Mouse (Mus musculus): ENCODE measurements around the gene 4930432M17Rik.

4930432M17Rik gene

DNA sequence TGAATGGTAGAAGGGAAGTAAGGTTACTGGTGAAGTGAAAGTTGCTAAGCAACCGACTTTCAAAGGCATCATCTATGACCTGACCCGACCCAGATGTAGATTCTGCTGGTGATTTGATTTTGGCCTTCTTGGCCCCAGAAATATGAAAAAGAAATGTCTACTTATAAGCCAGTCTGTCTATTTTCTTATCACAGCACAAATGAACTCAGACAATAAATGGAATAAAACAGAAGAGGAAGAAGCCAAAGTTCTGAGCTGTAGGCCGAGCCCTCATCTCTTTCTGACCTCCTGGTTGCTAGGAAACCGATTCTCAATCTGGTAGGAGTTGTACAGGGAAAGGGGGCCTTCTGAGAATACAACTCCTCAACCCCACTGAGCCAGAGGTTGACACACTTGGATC lies at the start of gene 4930432M17Rik:
Gene 4930432M17Rik, plus strand, starts transcription at position 301 of the 400 bp plus-strand sequence.
- DNase-seq (ENCODE audit: low spot score) = no peak

DNA sequence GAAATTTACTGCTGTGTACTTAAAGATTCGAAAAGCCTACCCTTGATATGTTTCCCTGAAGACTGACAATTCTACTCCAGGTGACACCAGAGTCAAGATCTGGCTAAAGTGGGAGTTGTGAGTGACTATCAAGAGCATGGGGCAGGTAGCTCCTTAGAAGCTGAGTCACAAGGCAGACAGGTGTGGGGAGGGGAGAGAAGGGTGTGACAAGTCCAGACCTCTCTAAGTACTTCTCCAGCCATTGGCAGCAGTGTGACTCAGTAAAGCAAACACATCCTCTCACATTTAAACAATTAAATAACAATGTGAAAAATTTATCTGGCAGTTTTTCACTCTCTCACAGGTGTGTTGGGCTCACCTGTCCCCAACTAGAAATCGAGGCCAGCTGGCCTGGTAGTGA lies 44.9 kb upstream of the 4930432M17Rik start:
- DNase-seq (ENCODE audit: low spot score) = no peak

DNA sequence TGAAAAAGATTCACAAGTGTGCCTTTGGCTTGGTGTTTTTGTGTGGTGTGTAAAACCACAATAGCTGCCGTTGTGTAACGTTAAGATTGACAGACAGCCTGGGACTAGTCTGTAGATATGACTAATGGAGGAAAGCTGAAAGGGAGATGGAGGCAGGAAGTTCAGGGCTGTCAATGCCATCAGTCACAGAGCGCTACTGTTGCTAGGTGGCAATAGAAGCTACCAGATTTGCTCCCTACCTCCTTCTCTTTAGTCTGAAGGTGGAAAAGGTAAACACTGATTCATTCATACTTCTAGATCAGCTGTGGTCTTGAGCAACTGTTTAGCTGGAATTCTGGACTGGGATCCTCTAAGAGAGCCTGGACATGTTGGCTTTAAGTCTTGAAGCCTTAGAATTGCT lies 44.3 kb upstream of the 4930432M17Rik start:
- DNase-seq (ENCODE audit: low spot score) = no peak

DNA sequence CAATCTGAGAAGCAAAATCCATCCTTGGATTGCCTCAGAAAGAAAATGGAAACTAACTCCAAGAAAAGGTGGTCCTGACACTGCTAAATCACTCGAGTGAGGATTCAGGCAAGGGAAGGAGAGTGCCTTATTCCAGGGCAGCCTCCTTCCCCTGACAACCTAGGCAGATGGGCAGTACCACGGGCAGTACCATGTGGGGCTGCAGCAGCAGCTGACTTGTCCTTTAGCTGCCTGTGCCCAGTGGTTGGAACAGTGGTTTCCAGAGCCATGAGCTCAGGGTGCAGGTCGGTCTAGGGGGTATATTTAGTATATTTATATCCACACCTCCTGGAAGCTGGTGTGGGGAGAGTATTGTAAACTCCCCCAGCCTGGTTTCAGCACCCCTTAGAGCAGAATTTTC lies 42.3 kb upstream of the 4930432M17Rik start:
- DNase-seq (ENCODE audit: low spot score) = no peak

DNA sequence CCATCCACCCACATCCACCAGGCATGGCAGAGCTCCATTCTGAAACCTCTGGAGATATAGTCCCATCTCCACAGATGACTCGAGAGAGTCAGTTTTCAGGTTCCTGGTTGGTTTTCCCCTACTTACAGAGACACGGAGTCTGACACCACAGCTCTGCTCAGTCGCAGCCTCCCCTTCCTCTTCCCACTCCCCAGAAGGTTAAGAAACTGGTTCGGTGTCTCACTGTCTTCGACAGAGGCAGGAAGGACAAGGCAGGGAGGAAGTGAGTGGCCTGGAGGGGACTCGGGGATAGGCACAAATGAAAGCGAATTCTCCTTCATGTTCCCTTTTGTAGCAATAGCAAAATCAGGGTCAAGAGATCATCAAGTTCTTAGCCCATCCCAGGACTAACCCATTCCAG lies 39.9 kb upstream of the 4930432M17Rik start:
- DNase-seq (ENCODE audit: low spot score) = no peak

DNA sequence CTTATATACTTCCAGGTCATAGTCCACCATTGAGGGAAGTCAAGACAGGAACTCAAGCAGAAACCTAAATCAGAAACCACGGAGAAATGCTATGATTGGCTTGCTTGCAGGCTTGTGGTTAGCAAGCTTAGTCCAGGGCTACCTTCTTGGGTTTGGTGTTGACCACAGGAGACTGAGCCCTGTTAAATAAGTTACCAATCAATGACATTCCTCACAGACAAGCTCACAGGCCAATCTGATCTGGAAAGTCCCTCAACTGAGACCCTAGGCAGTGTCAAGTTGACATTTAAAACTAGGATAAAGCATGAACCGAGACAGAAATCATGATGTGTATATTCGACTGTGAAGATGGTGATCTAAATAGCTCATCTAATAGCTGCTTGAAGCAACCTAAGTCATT lies 35.6 kb upstream of the 4930432M17Rik start:
- no peak for DNase-seq (ENCODE audit: low spot score)

DNA sequence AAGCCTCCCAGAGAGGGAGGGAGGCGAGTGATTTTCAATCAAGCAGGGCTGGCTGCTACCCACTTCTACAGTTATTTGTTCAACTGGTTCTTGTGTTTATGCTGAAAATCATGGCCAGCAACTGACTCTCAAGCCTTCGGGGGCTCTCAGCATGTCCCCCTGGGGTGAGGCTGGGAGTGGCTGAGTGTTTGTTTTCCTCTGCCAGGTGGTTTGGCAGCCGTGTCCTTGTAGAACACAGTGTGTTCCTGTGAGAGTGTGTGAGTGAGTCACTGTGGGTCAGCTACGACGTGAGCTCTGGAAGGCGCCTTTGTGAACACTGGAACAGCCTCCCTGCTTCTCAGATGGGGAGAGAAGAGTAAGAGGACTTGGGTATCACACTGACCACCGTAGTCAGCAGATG lies 35.1 kb upstream of the 4930432M17Rik start:
- no peak for DNase-seq (ENCODE audit: low spot score)

DNA sequence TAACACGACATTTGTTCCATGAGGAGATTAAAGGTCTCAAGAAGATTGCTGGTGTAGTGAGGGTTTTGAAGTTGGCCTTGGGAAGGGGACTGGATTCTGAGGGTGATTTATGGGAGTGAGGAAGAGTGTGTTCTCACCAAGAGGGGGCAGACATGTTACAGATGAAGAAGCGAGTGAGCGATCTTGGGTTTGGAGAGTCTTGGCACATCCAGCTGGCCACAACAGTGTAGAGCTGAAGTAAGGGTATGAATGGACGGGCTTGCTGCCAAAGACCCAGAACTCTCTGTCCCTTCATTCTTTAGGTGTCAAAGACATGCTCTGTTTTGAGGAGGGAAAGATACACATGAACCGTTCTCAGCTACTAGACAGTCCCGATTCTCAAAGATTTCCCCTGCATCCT lies 34.2 kb upstream of the 4930432M17Rik start:
- no peak for DNase-seq (ENCODE audit: low spot score)

DNA sequence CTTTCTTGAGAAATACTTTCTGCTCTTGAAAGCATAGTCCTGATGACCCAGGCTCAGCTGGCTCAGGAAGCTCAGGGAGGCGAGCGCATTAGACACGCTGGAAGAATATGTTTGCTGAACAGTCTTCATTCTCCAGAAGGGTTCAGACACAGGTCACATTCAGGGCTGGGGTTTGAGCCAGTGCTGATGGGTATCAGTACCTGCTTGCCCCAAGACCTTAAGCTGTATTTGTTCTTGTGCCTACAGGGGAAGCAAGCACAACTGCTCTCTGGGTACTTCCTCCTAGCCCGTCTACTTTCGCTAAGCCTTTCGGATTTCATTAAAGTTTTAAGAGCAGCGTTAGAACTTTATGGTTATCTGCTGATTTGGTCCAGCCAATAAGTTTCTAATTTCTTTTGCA lies 33.8 kb upstream of the 4930432M17Rik start:
- DNase-seq (ENCODE audit: low spot score) = no peak

DNA sequence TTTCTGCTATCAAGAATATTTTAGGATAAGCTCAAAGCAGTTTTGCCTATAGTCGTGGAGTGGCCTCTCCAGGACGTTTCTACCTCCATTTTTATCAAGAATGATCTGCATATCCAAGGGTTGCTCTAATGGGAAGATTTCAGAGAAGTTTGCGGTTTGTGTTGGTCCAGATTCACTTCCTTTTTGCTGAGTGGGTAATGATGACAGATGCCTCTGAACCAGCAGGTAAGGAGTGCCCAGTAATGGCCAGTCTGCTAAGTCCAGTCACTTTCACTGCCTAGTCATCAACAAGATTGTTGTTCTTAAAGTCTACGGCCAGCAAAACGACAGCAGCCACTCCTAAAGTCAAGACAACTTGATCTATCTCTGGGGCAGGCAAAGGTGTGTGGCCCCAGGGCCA lies 32.8 kb upstream of the 4930432M17Rik start:
- no peak for DNase-seq (ENCODE audit: low spot score)

DNA sequence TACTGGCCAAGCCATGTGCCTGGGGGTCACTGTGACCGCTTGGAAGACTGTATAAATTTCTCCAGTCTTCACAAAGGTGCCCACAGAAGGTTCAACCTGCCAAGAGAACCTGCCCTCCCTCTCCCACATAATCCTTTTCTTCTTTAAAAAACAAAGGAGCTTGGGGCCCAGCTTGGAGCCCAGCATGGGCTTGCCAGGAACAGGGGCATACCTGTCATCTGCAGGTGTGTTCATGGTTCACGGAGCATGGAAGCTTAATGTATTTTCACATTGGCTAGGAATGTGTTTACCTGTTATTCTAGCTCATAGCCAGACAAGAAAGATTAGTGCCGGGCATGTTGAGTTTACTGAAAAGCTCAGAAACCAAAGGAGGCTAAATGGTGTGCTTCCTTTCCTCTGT lies 32.3 kb upstream of the 4930432M17Rik start:
- no peak for DNase-seq (ENCODE audit: low spot score)

DNA sequence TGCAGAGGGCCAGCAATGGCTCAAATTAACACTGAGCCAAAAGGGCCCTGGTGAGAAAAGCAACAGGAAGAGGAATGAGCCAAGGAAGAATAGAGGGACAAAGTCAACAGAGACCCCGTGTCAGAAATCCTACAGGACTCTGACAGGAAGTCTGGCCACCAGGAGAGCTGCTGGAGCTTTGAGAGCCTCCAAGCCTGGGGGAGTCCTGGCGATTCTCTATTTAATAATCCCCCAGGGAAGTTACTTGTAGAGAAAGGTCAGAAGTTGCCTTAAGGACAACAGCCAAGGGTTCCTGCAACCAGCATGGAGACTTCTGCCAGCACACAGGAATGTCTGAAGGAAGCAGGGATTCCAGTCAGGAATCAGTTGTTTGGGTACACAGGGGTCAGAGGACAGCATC lies 30.0 kb upstream of the 4930432M17Rik start:
- no peak for DNase-seq (ENCODE audit: low spot score)

DNA sequence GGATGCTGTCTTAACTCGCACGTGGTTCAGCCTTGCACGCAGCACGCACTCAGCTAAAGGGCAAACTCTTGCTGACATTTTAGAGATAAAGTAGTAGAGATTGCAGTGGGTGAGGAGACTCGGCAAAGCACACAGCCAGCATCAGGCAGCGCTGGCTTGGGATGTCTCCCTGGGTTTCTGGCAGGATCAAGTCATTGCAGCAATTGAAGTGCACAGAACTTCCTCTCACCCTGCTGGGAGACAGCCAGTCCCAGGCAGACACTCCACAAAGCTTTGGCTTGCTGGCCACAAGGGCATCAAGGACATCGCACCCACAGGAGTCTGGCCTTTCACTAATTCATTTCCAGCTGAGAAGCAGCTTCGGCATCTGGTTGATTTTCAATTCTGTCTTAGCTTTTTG lies 27.3 kb upstream of the 4930432M17Rik start:
- DNase-seq (ENCODE audit: low spot score) = no peak

DNA sequence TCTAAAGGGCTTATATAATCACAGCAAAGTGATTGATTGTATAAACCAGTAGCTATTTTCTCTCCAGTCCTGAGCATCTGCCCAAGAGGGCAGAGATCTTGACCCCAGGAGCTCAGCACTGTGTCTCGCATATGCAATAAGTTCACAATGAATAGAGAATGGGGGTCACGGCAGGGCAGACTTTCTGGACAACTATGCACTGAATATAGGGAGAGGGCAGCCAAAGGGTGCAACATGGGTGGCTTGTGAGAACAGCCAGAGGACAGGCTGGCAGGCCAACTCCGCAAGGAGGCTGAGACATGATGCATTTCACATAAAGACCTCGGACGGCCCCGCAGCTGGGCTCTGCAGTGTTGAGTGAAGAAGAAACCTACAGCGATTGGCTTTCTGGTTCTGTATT lies 25.1 kb upstream of the 4930432M17Rik start:
- DNase-seq (ENCODE audit: low spot score) = no peak

DNA sequence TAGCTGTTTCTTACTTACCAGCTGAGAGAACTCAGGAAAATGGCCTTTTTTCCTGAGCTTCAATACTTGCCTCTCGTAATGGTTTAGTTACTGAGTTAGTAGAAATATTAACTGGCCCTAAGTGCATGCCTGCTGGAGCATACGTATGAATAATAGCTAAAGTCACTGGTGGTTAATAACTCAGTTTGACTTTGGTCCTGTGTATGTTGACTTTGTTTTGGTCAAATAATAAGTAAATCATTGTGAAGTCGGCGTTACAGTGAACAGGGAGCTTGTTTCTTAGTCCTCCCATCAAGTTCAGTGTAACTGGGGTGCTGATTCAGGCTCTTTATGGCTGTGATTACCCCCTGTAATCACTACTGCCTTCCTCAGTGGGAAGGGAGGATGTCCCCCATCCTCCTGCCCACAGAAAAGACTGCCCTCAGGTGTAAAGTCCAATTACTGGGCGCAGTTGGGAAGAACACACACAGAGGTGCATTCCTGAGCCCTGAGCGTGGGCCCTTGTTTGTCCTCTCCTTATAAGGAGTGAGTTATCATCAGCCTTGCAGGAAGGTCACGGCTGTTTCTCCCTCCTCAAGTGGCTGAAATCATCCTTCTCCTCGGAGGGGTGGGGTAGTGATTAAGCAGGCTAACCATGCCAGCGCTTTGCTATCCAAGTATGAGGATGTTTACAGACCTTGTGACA lies 24.1 kb upstream of the 4930432M17Rik start:
- no peak for DNase-seq (ENCODE audit: low spot score)

DNA sequence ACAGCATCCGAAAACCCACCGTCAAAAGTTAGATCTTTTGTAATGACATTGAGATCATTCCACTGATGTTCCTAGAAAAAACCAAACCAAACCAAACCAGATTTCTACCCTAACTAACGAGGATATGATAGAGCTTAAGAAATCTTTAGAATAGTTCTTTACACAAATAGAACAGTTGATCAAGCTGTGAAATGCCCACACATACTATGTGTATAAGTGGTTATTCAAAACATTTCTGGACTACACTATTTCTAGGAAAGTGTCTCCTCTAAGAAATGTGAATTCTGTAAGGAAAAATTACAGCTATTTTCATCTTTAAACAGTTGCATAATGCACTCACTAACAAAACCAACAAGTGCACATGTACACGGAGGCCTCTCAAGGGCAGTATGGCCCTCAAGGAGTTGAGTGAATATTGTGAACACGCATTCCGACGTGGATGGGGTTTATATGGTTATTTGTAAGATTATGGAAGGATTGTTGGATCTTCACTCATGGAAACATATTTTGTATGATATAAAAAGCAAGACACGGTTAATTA lies 22.3 kb upstream of the 4930432M17Rik start:
- DNase-seq (ENCODE audit: low spot score) = no peak

DNA sequence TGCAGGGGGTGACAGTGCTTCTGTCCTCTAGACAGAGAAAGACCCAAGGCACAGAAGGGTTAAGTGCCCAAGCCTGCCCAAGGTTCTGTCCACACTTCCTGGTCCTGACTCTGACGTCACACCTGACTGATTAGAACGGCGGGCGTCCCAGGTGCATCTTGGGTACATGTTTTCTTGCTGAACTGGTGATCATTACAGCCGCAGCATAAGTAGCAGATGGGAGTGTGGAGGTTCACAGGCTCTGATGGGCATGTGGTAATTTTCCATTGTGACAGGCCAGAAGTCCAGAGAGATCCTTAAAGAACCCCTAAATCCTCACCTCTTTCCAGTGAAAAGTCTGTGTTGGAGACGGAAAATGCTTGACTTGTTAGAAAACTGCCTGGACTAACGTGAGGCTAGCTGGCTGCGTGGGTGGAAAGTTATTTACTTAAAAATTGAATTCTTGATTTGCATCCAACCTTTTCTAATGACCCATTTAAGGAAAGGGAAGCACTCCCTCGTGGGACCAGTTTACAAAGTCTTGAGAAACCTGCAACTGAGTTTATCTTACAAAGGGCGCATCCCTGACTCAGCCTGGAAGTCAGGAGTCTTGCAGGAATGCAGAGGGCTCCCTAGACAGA lies 20.4 kb upstream of the 4930432M17Rik start:
- DNase-seq (ENCODE audit: low spot score) = no peak

DNA sequence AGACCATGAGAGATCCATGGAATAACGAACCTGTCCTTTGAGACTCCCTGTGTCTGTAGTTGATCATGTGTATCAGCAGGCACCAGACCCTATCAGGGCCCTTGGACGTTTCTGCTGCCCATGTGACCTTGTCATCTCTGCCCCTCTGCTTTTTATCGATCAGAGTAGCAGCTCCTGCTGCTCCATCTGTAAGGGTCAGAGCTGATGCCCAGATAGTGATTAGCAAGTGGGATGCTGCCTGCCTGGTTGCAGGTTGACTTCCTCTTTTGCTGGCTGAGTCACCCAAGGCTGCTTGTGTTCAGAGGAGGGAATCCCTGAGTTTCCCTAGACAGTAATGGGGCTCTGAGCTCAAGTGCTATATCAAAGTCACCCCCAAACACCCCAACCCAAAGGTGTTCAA lies 18.9 kb upstream of the 4930432M17Rik start:
- DNase-seq (ENCODE audit: low spot score) = no peak

DNA sequence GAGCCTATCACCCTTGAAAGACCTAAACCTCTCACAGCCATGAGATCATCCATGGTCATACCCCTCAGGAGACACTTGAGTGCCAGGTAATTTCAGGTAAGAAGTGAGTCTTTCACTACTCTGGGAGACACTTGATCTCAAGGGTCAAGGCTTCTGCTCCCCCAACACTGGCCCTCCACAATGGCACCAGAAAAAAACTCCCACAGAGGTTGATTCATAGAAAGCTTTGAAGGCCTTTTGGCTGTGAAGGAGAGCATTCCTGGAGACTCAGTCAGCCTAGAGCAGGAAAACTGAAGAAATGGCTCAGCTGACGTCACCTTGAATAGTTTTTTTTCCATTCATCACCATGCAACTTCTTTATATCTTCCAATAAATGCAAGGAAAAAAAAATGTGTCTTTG lies 18.4 kb upstream of the 4930432M17Rik start:
- no peak for DNase-seq (ENCODE audit: low spot score)

DNA sequence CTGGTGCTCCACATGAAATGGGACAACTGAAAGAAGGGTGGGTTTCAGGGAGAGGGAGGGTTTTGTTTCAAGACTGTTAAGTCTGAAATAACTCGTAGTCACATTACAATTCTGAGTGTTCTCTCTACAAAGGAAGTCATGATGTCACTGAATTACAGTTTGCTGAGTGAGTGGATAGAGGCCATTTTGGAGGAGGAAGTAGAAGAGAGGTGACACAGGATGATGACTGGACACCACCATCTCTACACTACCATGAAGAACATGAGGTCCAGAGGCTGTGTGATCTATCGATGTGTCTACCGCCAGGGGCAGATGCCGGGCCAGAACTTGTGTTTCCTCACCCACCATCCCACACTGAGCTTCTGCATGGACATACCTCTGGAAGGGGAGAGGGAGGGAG lies 13.6 kb upstream of the 4930432M17Rik start:
- no peak for DNase-seq (ENCODE audit: low spot score)

DNA sequence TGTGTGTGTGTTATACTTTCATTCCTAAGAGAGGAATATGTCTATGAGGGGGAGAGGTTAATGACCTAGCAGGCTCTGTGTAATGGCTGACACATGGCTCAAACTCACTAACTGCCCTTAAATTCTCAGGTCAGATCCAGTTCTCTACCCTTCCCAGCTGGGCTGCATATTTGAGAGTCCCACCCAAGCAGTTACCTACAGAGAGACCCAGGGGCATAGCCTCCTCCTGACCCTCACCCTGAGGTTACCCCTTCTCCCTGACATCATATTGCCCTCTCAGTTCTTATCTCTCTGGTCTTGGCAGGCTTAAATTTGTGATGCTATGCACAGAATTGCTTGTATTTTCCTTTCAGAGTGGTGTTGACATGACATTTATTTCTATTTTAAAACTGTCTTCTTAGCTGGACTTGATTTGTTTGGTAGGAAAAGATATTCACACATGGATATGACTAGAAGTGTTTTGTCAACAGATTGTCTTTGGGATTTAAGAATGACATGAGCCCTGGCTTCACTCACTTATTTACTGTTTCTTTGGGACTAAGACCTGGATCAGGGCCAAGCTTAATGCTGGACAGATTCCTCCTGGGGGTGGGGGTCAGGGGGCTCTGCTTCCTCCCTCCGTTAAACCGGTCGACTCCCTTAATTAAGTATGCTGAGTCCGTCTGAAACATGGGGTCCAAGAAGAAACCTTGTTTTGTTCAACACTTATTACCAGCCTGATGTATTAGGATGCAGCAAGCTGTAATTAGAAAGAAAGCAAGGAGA lies 7.7 kb upstream of the 4930432M17Rik start:
- no peak for DNase-seq (ENCODE audit: low spot score)

DNA sequence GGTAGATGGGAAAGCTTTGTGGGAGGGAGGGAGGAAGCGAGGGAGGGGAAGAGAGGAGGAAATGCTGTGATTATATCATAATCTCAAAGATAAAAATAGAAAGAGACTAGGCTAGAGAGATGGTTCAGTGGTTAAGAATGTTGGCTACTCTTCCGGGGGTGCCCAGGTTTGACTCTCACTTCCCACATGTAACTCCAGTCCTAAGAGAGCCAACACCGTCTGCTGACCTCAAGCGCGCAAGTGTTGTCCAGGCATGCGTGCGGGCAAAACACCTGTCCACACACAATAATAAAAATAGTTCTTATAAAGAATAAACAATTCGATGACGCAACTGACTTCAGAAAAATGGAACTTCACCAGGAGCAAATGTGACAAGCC lies 7.1 kb upstream of the 4930432M17Rik start:
- no peak for DNase-seq (ENCODE audit: low spot score)

DNA sequence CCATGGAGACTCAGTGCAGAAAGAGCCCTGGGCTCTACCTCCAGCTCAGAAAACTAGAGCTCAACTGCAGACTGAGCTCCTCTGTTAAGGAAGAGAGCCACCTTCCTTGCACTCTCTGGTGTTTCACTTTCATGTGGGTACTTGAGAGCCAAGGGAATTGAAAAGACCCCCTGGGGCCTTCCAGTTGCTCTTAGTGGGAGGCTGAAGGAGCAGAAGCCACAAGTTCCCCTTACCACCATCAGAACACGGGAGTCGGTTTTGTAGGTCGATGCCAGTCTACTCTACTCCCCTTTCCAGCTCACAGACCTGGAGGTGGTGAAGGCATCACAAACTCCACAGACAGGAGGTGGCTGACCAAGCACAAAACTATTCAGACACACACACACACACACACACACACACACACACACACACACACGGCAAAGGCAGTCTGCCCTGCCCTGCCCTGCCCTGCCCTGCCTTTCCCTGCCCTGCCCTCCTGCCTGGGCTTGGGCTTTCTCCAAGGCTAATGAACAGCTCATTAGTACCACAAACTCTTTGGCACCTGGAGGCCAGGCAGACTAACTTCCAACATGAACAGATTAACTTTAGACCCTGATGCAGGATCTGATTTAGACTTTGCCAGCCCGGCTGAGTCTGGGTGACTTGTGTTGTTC lies 1.7 kb downstream of the 4930432M17Rik start:
- no peak for DNase-seq (ENCODE audit: low spot score)
